In the genomic region with DNA sequence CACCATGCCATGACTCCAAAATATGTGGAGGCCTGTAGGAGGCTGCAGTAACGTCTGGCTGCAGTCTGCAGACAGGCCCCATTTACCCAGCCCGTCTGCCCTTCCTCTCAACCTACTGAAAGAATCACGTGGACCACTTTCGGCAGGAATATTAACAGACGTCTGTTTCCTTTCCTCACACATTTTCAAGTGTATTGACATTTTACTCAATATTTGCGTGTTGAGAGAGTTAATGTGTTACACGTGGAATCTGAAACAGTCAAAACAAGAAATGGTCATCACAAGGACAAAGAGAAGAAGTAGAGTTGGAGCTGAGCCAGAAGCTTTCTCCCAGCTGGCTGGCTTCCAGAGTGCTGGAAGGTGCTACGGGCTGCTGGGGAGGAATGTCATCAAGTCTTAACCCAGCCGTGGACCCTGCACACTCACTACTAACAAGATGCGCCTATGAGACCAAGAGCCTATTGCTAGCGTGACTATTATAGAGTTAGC, we compare ENCODE assay signal across 9 mouse cellular contexts. TPM values are rescaled to one million over a fixed set of nuclear protein-coding genes. Genes with fewer than 3 reads are reported as not detected.
DNase-seq lines count a peak whose midpoint lies in the region; ATAC-seq lines count a peak whose summit lies in the region.
"Had no signal": no experiment of that assay in that cellular context is flagged by ENCODE, and none has a peak within 500 bp of the region (broad histone marks: within the 10 kb centered on the region; RNA-seq: fewer than 3 reads in every experiment).

No protein-coding gene starts in this region.

- peak; percentile 22 for DNase-seq in cerebellum, adult 11 months
- peak; percentile 42 for DNase-seq in ovary, postnatal 36 days (ENCODE audit: low spot score)
- DNase-seq in ovary, adult 18-20 months (ENCODE audit: low spot score), result no peak
- DNase-seq in kidney, postnatal 36 days, result peak; percentile 75 to 78
- DNase-seq in embryo, embryonic 11 days, result no peak
- DNase-seq in B cell, adult 2 months, result no peak

- no peak overlapping the region for H3K9ac ChIP-seq in stomach, embryonic 16.5 days (ENCODE audit: low read length)
- H3K9ac ChIP-seq: limb, embryonic 15.5 days had no signal

- H3K36me3 ChIP-seq in stomach, embryonic 16.5 days (ENCODE audit: control insufficient read depth, insufficient read depth, low read length), result no peaks in the 10 kb centered on the region
- H3K36me3 ChIP-seq: limb, embryonic 15.5 days had no signal

- H3K4me3 ChIP-seq in stomach, embryonic 16.5 days (replicated peaks; ENCODE audit: low read length), result no peak overlapping the region
- H3K4me3 ChIP-seq: limb, embryonic 15.5 days had no signal

- 16% methylated on average over 11 of the region's 11 CpGs for WGBS in stomach, embryonic 16.5 days

- H3K27ac ChIP-seq in stomach, embryonic 16.5 days (ENCODE audit: low read length), result no peak overlapping the region
- H3K27ac ChIP-seq: limb, embryonic 15.5 days had no signal

- no peaks in the 10 kb centered on the region for H3K9me3 ChIP-seq in stomach, embryonic 16.5 days (replicated peaks; ENCODE audit: control insufficient read depth, low read length)
- H3K9me3 ChIP-seq: limb, embryonic 15.5 days had no signal

- no peaks in the 10 kb centered on the region for H3K27me3 ChIP-seq in stomach, embryonic 16.5 days (ENCODE audit: control insufficient read depth, insufficient read depth, low read length)

- no peak overlapping the region for H3K4me2 ChIP-seq in stomach, embryonic 16.5 days (ENCODE audit: low read depth, low read length)
- H3K4me2 ChIP-seq: limb, embryonic 15.5 days had no signal

- H3K4me1 ChIP-seq in stomach, embryonic 16.5 days (ENCODE audit: control insufficient read depth, insufficient read depth, low read length), result 0 out of 2 replicates have a peak, but pooled peaks cover 7% of the 10 kb centered on the region

- ATAC-seq in cerebellum, adult (ENCODE audit: insufficient number of reproducible peaks, low FRiP score, low TSS enrichment), result no peak
- peak; percentile 68; the same call in 1 of the 2 replicates for ATAC-seq in stomach, embryonic 16.5 days (ENCODE audit: insufficient read depth, low FRiP score)

RNA-seq across cellular contexts. Expression of a gene that starts 22.4 kb away (rescaled TPM):
- 6.3 and 7.4 TPM in 2 replicates for polyA plus RNA-seq in stomach, embryonic 16.5 days (2015; fragmentation: Nextera tagmentation; extraction: Ambion mirVana)

Comparison
In these comparisons a context has a peak if more than half of its experiments do, and no peak if none do; other contexts are left out.
1. DNase-seq: peak in cerebellum, adult 11 months (single experiment), ovary, postnatal 36 days (single experiment) and kidney, postnatal 36 days (2 of 2); none in ovary, adult 18-20 months (single experiment), embryo, embryonic 11 days (single experiment) and B cell, adult 2 months (0 of 2).